Mouse (Mus musculus) MEL (cell line): ENCODE data around the gene Gm20388. TPM values are rescaled to one million over a fixed set of nuclear protein-coding genes. Genes with fewer than 3 reads are reported as not detected.

Source experiments
- DNase-seq: peaks from one replicate; pipeline ENCODE4 v3.0.0; 2011; ENCODE audit warnings: low read depth, low spot score
- H3K27ac ChIP-seq: 2 replicates; pipeline ENCODE4 v1.5.1; 2012; ENCODE audit warnings: low read depth, mild to moderate bottlenecking, control low read depth, low read length, moderate library complexity; ENCODE audit not compliant: control insufficient read depth
- H3K27me3 ChIP-seq, 2 experiments: fragments of 150-350 bp in 1 of 2; sonication (generic) in 1 of 2; 2 replicates each; pipeline ENCODE4 v1.6.1; 2012; ENCODE audit warnings: low read length in 2 of 2, mild to moderate bottlenecking in 2 of 2, improper control_type of control experiment in 1 of 2, moderate library complexity in 1 of 2; ENCODE audit not compliant: insufficient read depth in 2 of 2, control insufficient read depth in 1 of 2
- H3K36me3 ChIP-seq, 2 experiments: 2 replicates each; pipeline ENCODE4 v1.6.1; 2012 to 2014; ENCODE audit warnings: low read length in 2 of 2, improper control_type of control experiment in 1 of 2, inconsistent platforms in 1 of 2, mild to moderate bottlenecking in 1 of 2; ENCODE audit not compliant: insufficient read depth in 2 of 2, control insufficient read depth in 1 of 2
- H3K4me1 ChIP-seq, 2 experiments: fragments of 150-350 bp in 1 of 2; sonication (generic) in 1 of 2; 2 replicates each; pipeline ENCODE4 v1.6.1; 2012; ENCODE audit warnings: low read length in 2 of 2, improper control_type of control experiment in 1 of 2, mild to moderate bottlenecking in 1 of 2; ENCODE audit not compliant: insufficient read depth in 2 of 2, control insufficient read depth in 1 of 2
- H3K4me3 ChIP-seq, 2 experiments: fragments of 150-350 bp in 1 of 2; sonication (generic) in 1 of 2; 2 replicates each; pipeline ENCODE4 v1.5.1; 2012; ENCODE audit warnings: low read depth in 2 of 2, low read length in 2 of 2, mild to moderate bottlenecking in 2 of 2, moderate library complexity in 2 of 2, control low read depth in 1 of 2, improper control_type of control experiment in 1 of 2; ENCODE audit not compliant: control insufficient read depth in 1 of 2, insufficient read depth in 1 of 2
- H3K79me2 ChIP-seq: 2 replicates; pipeline ENCODE4 v1.6.1; 2012; ENCODE audit warnings: mild to moderate bottlenecking, low read length, moderate library complexity; ENCODE audit not compliant: control insufficient read depth, poor library complexity, insufficient read depth
- H3K9ac ChIP-seq: 2 replicates; pipeline ENCODE4 v1.6.1; 2012; ENCODE audit warnings: low read depth, mild to moderate bottlenecking, control low read depth, low read length, moderate library complexity; ENCODE audit not compliant: control insufficient read depth, poor library complexity, severe bottlenecking
- H3K9me3 ChIP-seq: fragments of 150-350 bp; sonication (generic); replicated peaks from 2 replicates; pipeline ENCODE4 v1.6.1; 2012; ENCODE audit warnings: mild to moderate bottlenecking, low read length, improper control_type of control experiment, moderate library complexity; ENCODE audit not compliant: insufficient read depth
- BHLHE40 ChIP-seq: IDR thresholded peaks from 2 replicates; pipeline ENCODE4 v1.6.1; 2012; ENCODE audit warnings: low read depth, mild to moderate bottlenecking, inconsistent platforms, low read length, improper control_type of control experiment, borderline replicate concordance
- CHD1 ChIP-seq: IDR thresholded peaks from 2 replicates; pipeline ENCODE4 v1.6.1; 2012; ENCODE audit warnings: low read depth, mild to moderate bottlenecking, inconsistent platforms, low read length, improper control_type of control experiment
- ELF1 ChIP-seq: IDR thresholded peaks from 2 replicates; pipeline ENCODE4 v1.6.1; 2014; ENCODE audit warnings: low read depth, mild to moderate bottlenecking, inconsistent platforms, low read length, improper control_type of control experiment, moderate library complexity
- EP300 ChIP-seq, 2 experiments: IDR thresholded peaks; 2 replicates each; pipeline ENCODE4 v1.6.1; 2011; ENCODE audit warnings: improper control_type of control experiment in 2 of 2, low read length in 2 of 2, low read depth in 1 of 2, mild to moderate bottlenecking in 1 of 2
- GATA1 ChIP-seq: IDR thresholded peaks from 2 replicates; pipeline ENCODE4 v1.6.1; 2011; ENCODE audit warnings: low read depth, low read length, improper control_type of control experiment
- KAT2A ChIP-seq: conservative IDR thresholded peaks from 2 replicates; pipeline ENCODE4 v1.6.1; 2012; ENCODE audit warnings: low read depth, low read length, improper control_type of control experiment, inconsistent platforms
- MAFK ChIP-seq: IDR thresholded peaks from 2 replicates; pipeline ENCODE4 v1.6.1; 2011; ENCODE audit warnings: low read depth, mild to moderate bottlenecking, low read length, improper control_type of control experiment, borderline replicate concordance
- MAX ChIP-seq: IDR thresholded peaks from 2 replicates; pipeline ENCODE4 v1.6.1; 2011; ENCODE audit warnings: low read length, improper control_type of control experiment
- NRF1 ChIP-seq: IDR thresholded peaks from 2 replicates; pipeline ENCODE4 v1.6.1; 2014; ENCODE audit warnings: low read depth, mild to moderate bottlenecking, inconsistent platforms, low read length, improper control_type of control experiment, moderate library complexity; ENCODE audit not compliant: poor library complexity, insufficient read depth, severe bottlenecking
- POLR2A ChIP-seq, 2 experiments: IDR thresholded peaks; 2 replicates each; pipeline ENCODE4 v1.6.1; 2011 to 2012; ENCODE audit warnings: low read length in 2 of 2, mild to moderate bottlenecking in 2 of 2, control low read depth in 1 of 2, improper control_type of control experiment in 1 of 2, low read depth in 1 of 2, moderate library complexity in 1 of 2; ENCODE audit not compliant: control insufficient read depth in 1 of 2, insufficient read depth in 1 of 2, poor library complexity in 1 of 2
- RCOR1 ChIP-seq: IDR thresholded peaks from 2 replicates; pipeline ENCODE4 v1.6.1; 2012; ENCODE audit warnings: low read depth, mild to moderate bottlenecking, inconsistent platforms, low read length, improper control_type of control experiment
- SIN3A ChIP-seq: IDR thresholded peaks from 2 replicates; pipeline ENCODE4 v1.6.1; 2012; ENCODE audit warnings: low read length, improper control_type of control experiment, inconsistent platforms
- SMC3 ChIP-seq: IDR thresholded peaks from 2 replicates; pipeline ENCODE4 v1.6.1; 2011; ENCODE audit warnings: low read depth, low read length, improper control_type of control experiment
- TBP ChIP-seq: IDR thresholded peaks from 2 replicates; pipeline ENCODE4 v1.8.0; 2011; ENCODE audit warnings: low read depth, low read length, improper control_type of control experiment
- UBTF ChIP-seq: IDR thresholded peaks from 2 replicates; pipeline ENCODE4 v1.6.1; 2012; ENCODE audit warnings: low read depth, mild to moderate bottlenecking, inconsistent platforms, low read length, improper control_type of control experiment, moderate library complexity, borderline replicate concordance; ENCODE audit not compliant: insufficient read depth
- ZKSCAN1 ChIP-seq: IDR thresholded peaks from 2 replicates; pipeline ENCODE4 v1.6.1; 2012; ENCODE audit warnings: low read depth, mild to moderate bottlenecking, inconsistent platforms, low read length, improper control_type of control experiment, moderate library complexity
- ZMIZ1 ChIP-seq: IDR thresholded peaks from 2 replicates; pipeline ENCODE4 v1.6.1; 2012; ENCODE audit warnings: low read depth, mild to moderate bottlenecking, inconsistent platforms, low read length, improper control_type of control experiment, moderate library complexity
- ZNF384 ChIP-seq: IDR thresholded peaks from 2 replicates; pipeline ENCODE4 v1.6.1; 2012; ENCODE audit warnings: low read depth, mild to moderate bottlenecking, inconsistent platforms, low read length, improper control_type of control experiment
- polyA plus RNA-seq, 2 experiments: library from polyadenylated mRNA; stranded (reverse) in 1 of 2; unstranded in 1 of 2; fragments of >175 nt in 1 of 2; fragments of >200 nt in 1 of 2; gene quantifications; 2 replicates each; pipeline versions ENCODE4 v1.2.1 to v1.2.4; 2012; ENCODE audit warnings: low replicate concordance in 2 of 2, low read depth in 1 of 2; ENCODE audit not compliant: insufficient read length in 2 of 2, insufficient read depth in 1 of 2, missing spikeins in 1 of 2
- total RNA-seq: library from RNA; depleted of rRNA; stranded (reverse); fragments of 300-350 nt; gene quantifications from 2 replicates; pipeline ENCODE4 v1.2.3, GENCODE M21; 2012

The Gm20388 gene
- total and polyA plus RNA-seq, 3 experiments = 11.1 to 17.8 TPM; not detected in 1

GRCm38 (mm10) chr8:121966714-121967448 lies 2056.2 kb downstream of the Gm20388 start:
- peaks cover 0 to 6% of the 10 kb centered on the region in 2 experiments; a peak in 3 of 4 replicates for H3K36me3 ChIP-seq
- H3K9me3 ChIP-seq = no peaks in the 10 kb centered on the region
- peaks cover 3% of the 10 kb centered on the region; the same call in 1 of the 2 replicates for H3K79me2 ChIP-seq
- no peaks in the 10 kb centered on the region for H3K27me3 ChIP-seq
- no peak overlapping the region for H3K9ac ChIP-seq
- no peak for DNase-seq
- TF ChIP-seq POLR2A (IDR thresholded peaks at IDR 0.05; ENCODE audit: control insufficient read depth in 1 of 2, insufficient read depth in 1 of 2, low read depth in 1 of 2, low read length in 2 of 2, poor library complexity in 1 of 2) (no peak), BHLHE40 (no peak), TBP (no peak), GATA1 (no peak), EP300 (IDR thresholded peaks at IDR 0.05; ENCODE audit: low read depth in 1 of 2, low read length in 2 of 2) (no peak), KAT2A (no peak), ZMIZ1 (no peak), UBTF (no peak), SMC3 (no peak)
- H3K4me1 ChIP-seq = peaks cover 0 to 7% of the 10 kb centered on the region in 2 experiments; a peak in 2 of 4 replicates
- H3K4me3 ChIP-seq = no peak overlapping the region
- H3K27ac ChIP-seq = no peak overlapping the region

GRCm38 (mm10) chr8:121967977-121968376 lies 2057.3 kb downstream of the Gm20388 start:
- Histone ChIP-seq H3K36me3 (no peaks in the 10 kb centered on the region; a peak in 1 of 4 replicates), H3K4me1 (no peaks in the 10 kb centered on the region), H3K27ac (no peak overlapping the region), H3K79me2 (peaks cover 3% of the 10 kb centered on the region; the same call in 1 of the 2 replicates), H3K9ac (no peak overlapping the region), H3K4me3 (no peak overlapping the region), H3K9me3 (no peaks in the 10 kb centered on the region), H3K27me3 (no peaks in the 10 kb centered on the region)
- no peak for DNase-seq
- TF ChIP-seq TBP (no peak), EP300 (IDR thresholded peaks at IDR 0.05; ENCODE audit: low read depth in 1 of 2, low read length in 2 of 2) (no peak), ZNF384 (no peak), ZKSCAN1 (no peak), ZMIZ1 (no peak), ELF1 (no peak), BHLHE40 (no peak), SIN3A (no peak), MAX (no peak), NRF1 (no peak), MAFK (no peak), UBTF (no peak), CHD1 (no peak), RCOR1 (no peak)
